Mouse (Mus musculus) forebrain, embryonic 15.5 days (tissue): ENCODE measurements around the gene Cers2. TPM values are rescaled to one million over a fixed set of nuclear protein-coding genes. Genes with fewer than 3 reads are reported as not detected.
A peak's percentile ranks its signal among the peaks of the same experiment; 100 is the strongest.

Experiments used
- ATAC-seq: fragments of 200-750 bp; cut with Nextera tagmentation; replicated peaks from 2 replicates; pipeline ENCODE4 v1.8.0; 2017; ENCODE audit warnings: mild to moderate bottlenecking, moderate TSS enrichment, moderate library complexity
- H3K27ac ChIP-seq: fragments of 300-500 bp; sonication (generic); replicated peaks from 2 replicates; pipeline ENCODE4 v1.5.1; 2015; ENCODE audit warnings: mild to moderate bottlenecking, inconsistent platforms
- H3K27me3 ChIP-seq: fragments of 300-500 bp; sonication (generic); 2 replicates; pipeline ENCODE4 v1.6.1; 2015; ENCODE audit warnings: inconsistent platforms
- H3K36me3 ChIP-seq: fragments of 300-500 bp; sonication (generic); 2 replicates; pipeline ENCODE4 v1.6.1; 2015; ENCODE audit warnings: mild to moderate bottlenecking, inconsistent platforms
- H3K4me1 ChIP-seq: fragments of 300-500 bp; sonication (generic); 2 replicates; pipeline ENCODE4 v1.6.1; 2015; ENCODE audit warnings: inconsistent platforms
- H3K4me2 ChIP-seq: fragments of 300-500 bp; sonication (generic); replicated peaks from 2 replicates; pipeline ENCODE4 v1.6.1; 2015; ENCODE audit warnings: mild to moderate bottlenecking, inconsistent platforms
- H3K4me3 ChIP-seq: fragments of 300-500 bp; sonication (generic); 2 replicates; pipeline ENCODE4 v1.5.1; 2015; ENCODE audit warnings: mild to moderate bottlenecking, inconsistent platforms
- H3K9ac ChIP-seq: fragments of 300-500 bp; sonication (generic); replicated peaks from 2 replicates; pipeline ENCODE4 v1.6.1; 2015; ENCODE audit warnings: mild to moderate bottlenecking, inconsistent platforms
- H3K9me3 ChIP-seq: fragments of 300-500 bp; sonication (generic); 2 replicates; pipeline ENCODE4 v1.6.1; 2016; ENCODE audit warnings: inconsistent platforms
- WGBS: fragments of 180-500 bp; shearing (Covaris S2); methylation state at CpG from one replicate; pipeline ENCODE4 v1.1.7; 2015; ENCODE audit warnings: mixed read lengths; 5-methylcytosine and 5-hydroxymethylcytosine counted together
- polyA plus RNA-seq: library from polyadenylated mRNA; unstranded; fragments of >200 nt; fragmentation: Nextera tagmentation; extraction: Ambion mirVana; gene quantifications from 2 replicates; pipeline ENCODE4 v1.2.1, GENCODE M21; 2015

Cers2 gene
- polyA plus RNA-seq, 1 experiment from 2014 or later: 96.7 TPM

GRCm38 (mm10) chr3:95282381-95282864 is 32.2 kb upstream of the Cers2 start:
- peaks cover 39% of the 10 kb centered on the region for H3K4me1 ChIP-seq
- H3K27me3 ChIP-seq: no peaks in the 10 kb centered on the region
- H3K36me3 ChIP-seq: no peaks in the 10 kb centered on the region
- peak overlapping the region; percentile 96 for H3K27ac ChIP-seq
- H3K9ac ChIP-seq: peak overlapping the region; percentile 73
- H3K9me3 ChIP-seq: no peaks in the 10 kb centered on the region
- ATAC-seq: peak; percentile 11; the same call in 1 of the 2 replicates
- H3K4me3 ChIP-seq: peak overlapping the region; percentile 67
- under 1% methylated on average over 11 of the region's 11 CpGs for WGBS
- peak overlapping the region; percentile 76 for H3K4me2 ChIP-seq

DNA sequence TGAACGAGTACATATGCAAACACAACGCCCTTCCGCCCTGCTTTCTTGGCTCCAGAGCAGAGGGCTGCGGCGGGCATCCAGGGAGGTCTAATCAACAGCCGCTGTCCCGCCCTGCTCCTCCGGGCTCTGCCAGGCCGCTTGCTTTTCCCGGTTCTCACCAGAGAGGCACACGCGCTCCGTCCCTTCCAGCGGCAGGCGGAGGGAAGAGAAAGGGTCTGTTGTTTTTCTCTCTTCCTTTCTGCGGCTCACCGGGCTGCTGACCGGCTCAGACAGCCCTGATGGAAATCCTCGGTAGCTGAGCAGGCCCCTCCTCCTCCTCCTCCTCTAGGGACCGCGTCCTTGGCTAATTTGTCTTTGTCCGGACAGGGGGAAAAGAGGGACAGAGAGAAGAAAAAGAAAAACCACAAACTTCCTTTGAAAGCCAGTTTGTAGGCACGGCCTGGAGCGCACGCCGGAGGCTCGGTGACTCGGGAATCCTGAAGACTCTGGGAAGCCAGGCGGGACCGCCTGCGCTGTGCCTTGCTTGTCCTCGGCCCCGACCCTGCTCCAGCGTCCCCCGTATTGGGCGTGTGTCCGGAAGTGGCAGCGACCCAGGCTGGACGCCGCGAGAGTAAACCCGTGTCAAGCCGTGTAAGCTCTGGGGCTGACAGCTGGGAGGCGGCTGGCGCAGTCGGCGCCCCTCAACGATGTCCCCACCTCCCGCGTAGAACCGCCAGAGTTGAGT is 31.6 kb upstream of the Cers2 start:
- Histone ChIP-seq H3K27me3 (no peaks in the 10 kb centered on the region), H3K36me3 (peaks cover 6% of the 10 kb centered on the region), H3K9ac (peak overlapping the region; percentile 73), H3K9me3 (no peaks in the 10 kb centered on the region), H3K27ac (peak overlapping the region; percentile 96), H3K4me3 (peak overlapping the region; percentile 67), H3K4me2 (peak overlapping the region; percentile 76), H3K4me1 (peaks cover 39% of the 10 kb centered on the region)
- peak; percentile 64 for ATAC-seq
- WGBS: under 1% methylated on average over 49 of the region's 51 CpGs

DNA sequence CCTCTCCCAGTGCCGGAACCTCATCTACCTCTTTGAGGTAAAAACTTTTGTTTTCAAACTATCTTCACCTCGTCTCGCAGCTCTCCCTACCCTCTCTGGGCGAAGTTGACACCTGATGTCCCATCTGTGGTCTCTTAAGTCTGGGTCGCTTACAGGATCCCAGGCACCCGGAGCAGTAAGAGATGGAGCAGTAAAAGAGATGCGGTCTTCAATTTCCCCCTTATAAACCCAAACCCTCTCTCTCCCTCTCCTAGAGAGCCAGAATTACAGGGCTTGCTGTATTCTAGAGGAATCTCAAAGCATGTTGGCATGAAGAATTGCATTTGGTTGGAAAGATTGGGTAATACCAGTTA is 31.0 kb upstream of the Cers2 start:
- H3K4me3 ChIP-seq: peak overlapping the region; percentile 67
- 3% methylated on average over 7 of the region's 7 CpGs for WGBS
- peak overlapping the region; percentile 96 for H3K27ac ChIP-seq
- no peak for ATAC-seq
- H3K4me1 ChIP-seq: peaks cover 39% of the 10 kb centered on the region
- H3K9ac ChIP-seq: peak overlapping the region; percentile 73
- H3K9me3 ChIP-seq: no peaks in the 10 kb centered on the region
- H3K36me3 ChIP-seq: peaks cover 8% of the 10 kb centered on the region
- H3K4me2 ChIP-seq: peak overlapping the region; percentile 76
- no peaks in the 10 kb centered on the region for H3K27me3 ChIP-seq

DNA sequence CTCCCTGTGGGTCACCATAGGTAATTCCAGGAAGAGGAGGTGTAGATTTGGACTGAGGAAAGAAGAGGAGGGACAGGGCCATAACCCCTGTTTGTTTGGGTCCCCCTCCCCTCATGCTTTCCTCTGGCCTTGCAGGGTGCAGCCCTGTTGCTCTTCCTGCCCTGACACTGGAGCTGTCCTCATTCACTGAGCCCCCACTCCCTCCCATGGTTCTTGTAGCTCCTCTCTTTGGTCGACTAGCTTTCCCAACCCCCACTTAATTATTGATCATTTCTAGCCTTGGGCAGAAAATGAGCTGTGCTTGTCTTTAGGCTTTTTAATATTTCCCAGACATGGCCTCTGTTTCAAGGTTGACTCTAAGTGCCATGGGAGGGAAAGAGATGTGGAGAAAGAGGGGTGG is 30.5 kb upstream of the Cers2 start:
- Histone ChIP-seq H3K9me3 (no peaks in the 10 kb centered on the region), H3K4me1 (peaks cover 39% of the 10 kb centered on the region), H3K4me3 (peak overlapping the region; percentile 67), H3K27me3 (no peaks in the 10 kb centered on the region), H3K27ac (peak overlapping the region; percentile 96), H3K36me3 (peaks cover 8% of the 10 kb centered on the region), H3K9ac (peak overlapping the region; percentile 73), H3K4me2 (peak overlapping the region; percentile 76)
- WGBS: 28% methylated on average over 1 of the region's 1 CpGs
- no peak for ATAC-seq

DNA sequence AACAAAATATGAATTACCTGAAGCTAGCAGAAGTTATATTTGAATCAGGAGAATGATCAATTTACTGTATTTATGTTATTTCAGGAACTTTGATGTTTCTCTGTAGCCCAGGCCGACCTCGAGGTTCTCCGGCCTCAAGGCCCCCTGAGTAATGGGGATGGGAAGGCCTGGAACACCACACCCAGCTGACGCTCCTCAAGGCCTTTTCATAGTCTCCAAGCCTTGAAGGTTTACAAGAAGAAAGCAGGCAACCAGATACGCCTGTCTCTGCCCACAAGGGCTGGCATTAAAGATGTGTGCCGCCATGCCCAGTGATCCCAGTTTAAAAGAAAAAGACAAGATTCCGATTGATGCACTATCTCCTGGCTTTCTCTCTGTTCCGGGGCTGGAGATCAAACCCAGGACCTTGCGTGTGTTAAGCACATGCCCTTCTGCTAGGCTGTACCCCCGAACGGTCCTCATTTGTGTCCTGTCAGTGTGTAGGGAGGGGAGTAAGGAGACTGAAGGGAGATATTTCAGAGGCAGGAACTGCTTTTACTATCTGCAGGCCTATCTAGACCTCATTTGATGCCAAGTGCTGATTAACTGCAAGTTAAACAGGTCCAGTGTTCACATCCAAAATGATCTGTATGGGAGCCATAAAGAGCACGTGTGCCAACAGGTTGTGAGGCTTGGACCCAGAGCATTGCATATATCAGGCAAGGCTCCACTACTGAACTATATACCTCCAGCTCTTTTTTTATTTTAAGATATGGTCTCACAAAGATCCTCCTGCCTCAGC is 29.9 kb upstream of the Cers2 start:
- Histone ChIP-seq H3K36me3 (peaks cover 8% of the 10 kb centered on the region), H3K4me1 (peaks cover 36% of the 10 kb centered on the region), H3K9ac (no peak overlapping the region; the same call in 1 of the 2 replicates), H3K4me3 (peak overlapping the region; percentile 67), H3K27me3 (no peaks in the 10 kb centered on the region), H3K4me2 (peak overlapping the region; percentile 76), H3K27ac (no peak overlapping the region), H3K9me3 (no peaks in the 10 kb centered on the region)
- 91% methylated on average over 12 of the region's 12 CpGs for WGBS
- ATAC-seq: no peak

DNA sequence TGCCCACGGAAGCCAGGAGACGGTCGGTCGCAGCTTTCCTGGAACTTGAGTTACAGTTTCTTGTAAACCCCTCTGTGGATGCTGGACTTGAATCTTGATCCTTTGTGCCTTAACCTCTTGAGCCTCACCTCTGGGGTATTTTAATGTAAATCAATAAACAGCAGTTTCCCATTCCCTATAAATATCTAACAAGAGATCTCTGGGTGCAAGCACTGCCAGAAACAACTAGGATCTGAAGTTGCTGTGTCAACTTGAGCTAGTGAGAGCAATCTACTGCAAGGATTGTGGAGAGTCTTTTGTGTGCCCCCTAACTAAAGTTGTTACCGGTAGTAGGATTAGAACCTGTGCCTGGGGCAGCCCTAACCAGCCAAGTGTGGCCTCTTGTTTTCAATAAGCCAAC is 29.2 kb upstream of the Cers2 start:
- H3K4me1 ChIP-seq: peaks cover 34% of the 10 kb centered on the region
- peaks cover 12% of the 10 kb centered on the region for H3K36me3 ChIP-seq
- H3K27ac ChIP-seq: no peak overlapping the region
- no peak overlapping the region for H3K4me2 ChIP-seq
- no peak overlapping the region for H3K4me3 ChIP-seq
- no peak for ATAC-seq
- no peaks in the 10 kb centered on the region for H3K27me3 ChIP-seq
- WGBS: 91% methylated on average over 5 of the region's 5 CpGs
- H3K9ac ChIP-seq: no peak overlapping the region
- H3K9me3 ChIP-seq: no peaks in the 10 kb centered on the region

GRCm38 (mm10) chr3:95286011-95286410 is 28.6 kb upstream of the Cers2 start:
- Histone ChIP-seq H3K9ac (no peak overlapping the region), H3K9me3 (no peaks in the 10 kb centered on the region), H3K4me1 (peaks cover 28% of the 10 kb centered on the region), H3K4me3 (no peak overlapping the region), H3K36me3 (peaks cover 12% of the 10 kb centered on the region), H3K27ac (no peak overlapping the region), H3K27me3 (no peaks in the 10 kb centered on the region), H3K4me2 (no peak overlapping the region)
- WGBS: 66% methylated on average over 5 of the region's 5 CpGs
- ATAC-seq: no peak

- no peaks in the 10 kb centered on the region for H3K27me3 ChIP-seq
- no peak overlapping the region for H3K9ac ChIP-seq
- peaks cover 25% of the 10 kb centered on the region for H3K4me1 ChIP-seq
- H3K36me3 ChIP-seq: peaks cover 17% of the 10 kb centered on the region
- 89% methylated on average over 7 of the region's 7 CpGs for WGBS
- no peak overlapping the region for H3K4me2 ChIP-seq
- H3K4me3 ChIP-seq: no peak overlapping the region
- ATAC-seq: no peak
- H3K9me3 ChIP-seq: no peaks in the 10 kb centered on the region
- no peak overlapping the region for H3K27ac ChIP-seq
Observed at GRCm38 (mm10) chr3:95286510-95286909, 28.1 kb upstream of the Cers2 start.

- Histone ChIP-seq H3K27me3 (no peaks in the 10 kb centered on the region), H3K4me3 (no peak overlapping the region), H3K9ac (no peak overlapping the region), H3K27ac (no peak overlapping the region), H3K4me2 (no peak overlapping the region), H3K4me1 (peaks cover 17% of the 10 kb centered on the region), H3K36me3 (peaks cover 25% of the 10 kb centered on the region), H3K9me3 (no peaks in the 10 kb centered on the region)
- ATAC-seq: no peak
- 94% methylated on average over 3 of the region's 3 CpGs for WGBS
Observed at GRCm38 (mm10) chr3:95287541-95287940, 27.1 kb upstream of the Cers2 start.

GRCm38 (mm10) chr3:95289419-95289818 is 25.2 kb upstream of the Cers2 start:
- Histone ChIP-seq H3K9me3 (no peaks in the 10 kb centered on the region), H3K4me2 (no peak overlapping the region), H3K36me3 (peaks cover 41% of the 10 kb centered on the region), H3K4me3 (no peak overlapping the region), H3K9ac (no peak overlapping the region), H3K4me1 (peaks cover 6% of the 10 kb centered on the region), H3K27ac (no peak overlapping the region), H3K27me3 (no peaks in the 10 kb centered on the region)
- ATAC-seq: no peak
- WGBS: 88% methylated on average over 4 of the region's 4 CpGs

DNA sequence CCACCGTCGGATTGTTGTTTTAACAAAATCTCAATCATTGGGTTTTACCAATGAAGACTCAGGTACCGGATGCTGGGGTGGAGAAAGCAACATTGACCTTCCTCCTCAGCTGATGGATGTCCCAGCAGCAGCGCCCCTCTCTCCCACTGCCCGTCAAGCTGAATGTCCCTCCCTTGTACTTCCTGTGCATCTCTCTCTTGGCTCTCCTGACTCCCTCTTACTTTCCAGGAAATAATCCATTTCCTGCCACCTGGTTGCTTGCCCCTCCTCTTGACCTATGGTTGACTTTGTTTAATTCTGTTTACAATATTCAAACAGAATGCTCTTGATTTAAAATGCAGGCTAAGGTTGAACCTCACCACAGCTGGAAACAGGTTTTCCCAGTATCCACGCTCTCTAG is 24.4 kb upstream of the Cers2 start:
- WGBS: 82% methylated on average over 6 of the region's 6 CpGs
- no peak overlapping the region for H3K4me2 ChIP-seq
- no peaks in the 10 kb centered on the region for H3K27me3 ChIP-seq
- H3K9ac ChIP-seq: no peak overlapping the region
- H3K36me3 ChIP-seq: peaks cover 47% of the 10 kb centered on the region
- no peaks in the 10 kb centered on the region for H3K4me1 ChIP-seq
- no peak for ATAC-seq
- H3K27ac ChIP-seq: no peak overlapping the region
- H3K9me3 ChIP-seq: no peaks in the 10 kb centered on the region
- no peak overlapping the region for H3K4me3 ChIP-seq

- Histone ChIP-seq H3K9ac (no peak overlapping the region), H3K36me3 (peaks cover 51% of the 10 kb centered on the region), H3K27ac (no peak overlapping the region), H3K4me1 (no peaks in the 10 kb centered on the region), H3K4me3 (no peak overlapping the region), H3K4me2 (no peak overlapping the region), H3K9me3 (no peaks in the 10 kb centered on the region), H3K27me3 (no peaks in the 10 kb centered on the region)
- no peak for ATAC-seq
- WGBS: 86% methylated on average over 4 of the region's 4 CpGs
Observed at GRCm38 (mm10) chr3:95291041-95291440, 23.6 kb upstream of the Cers2 start.
